8 mouse cellular contexts compared by ENCODE assay signal in the genomic region with DNA sequence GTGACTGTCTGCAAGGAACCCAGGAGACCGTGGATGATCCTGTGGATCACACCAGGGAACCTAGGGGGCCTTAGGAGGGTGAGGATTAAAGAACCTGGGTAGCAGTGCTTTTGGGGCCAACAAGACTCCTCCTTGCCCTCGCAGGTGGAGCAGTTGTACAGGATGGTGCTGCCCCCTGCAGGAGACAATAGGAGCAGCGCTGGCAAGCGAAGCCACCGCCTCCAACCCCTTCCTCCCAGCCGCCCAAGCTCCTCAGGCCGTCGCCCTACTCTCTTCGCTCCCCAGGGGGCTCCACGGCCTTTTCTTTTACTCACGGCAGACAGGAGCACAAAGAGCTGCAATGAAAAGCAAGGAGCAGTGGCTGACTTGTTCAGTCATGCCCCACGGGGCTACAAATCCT. TPM values are rescaled to one million over a fixed set of nuclear protein-coding genes. Genes with fewer than 3 reads are reported as not detected.
A peak's percentile ranks its signal among the peaks of the same experiment; 100 is the strongest.
DNase-seq lines count a peak whose midpoint lies in the region; ATAC-seq lines count a peak whose summit lies in the region.

No protein-coding gene starts in this region.

- H3K27me3 ChIP-seq in embryonic facial prominence, embryonic 15.5 days, result no peaks in the 10 kb centered on the region
- H3K27me3 ChIP-seq in heart, embryonic 10.5 days (ENCODE audit: insufficient read depth, poor library complexity, severe bottlenecking), result peaks cover 6% of the 10 kb centered on the region; the same call in 1 of the 2 replicates
- no peaks in the 10 kb centered on the region for H3K27me3 ChIP-seq in kidney, embryonic 15.5 days
- H3K27me3 ChIP-seq in liver, embryonic 12.5 days (replicated peaks), result no peaks in the 10 kb centered on the region
- H3K27me3 ChIP-seq in stomach, embryonic 14.5 days (ENCODE audit: control insufficient read depth, insufficient read depth, low read length), result no peaks in the 10 kb centered on the region

- H3K4me1 ChIP-seq in embryonic facial prominence, embryonic 15.5 days, result peaks cover 64% of the 10 kb centered on the region
- peaks cover 52% of the 10 kb centered on the region for H3K4me1 ChIP-seq in heart, embryonic 10.5 days
- H3K4me1 ChIP-seq in kidney, embryonic 15.5 days, result peaks cover 51% of the 10 kb centered on the region
- peaks cover 74% of the 10 kb centered on the region for H3K4me1 ChIP-seq in liver, embryonic 12.5 days
- peaks cover 23% of the 10 kb centered on the region for H3K4me1 ChIP-seq in stomach, embryonic 14.5 days (ENCODE audit: control insufficient read depth, insufficient read depth, low read length)

- 2% methylated on average over 12 of the region's 12 CpGs for WGBS in embryonic facial prominence, embryonic 15.5 days
- 3% methylated on average over 12 of the region's 12 CpGs for WGBS in heart, embryonic 10.5 days
- WGBS in kidney, embryonic 15.5 days, result 5% methylated on average over 12 of the region's 12 CpGs
- 4% methylated on average over 12 of the region's 12 CpGs for WGBS in liver, embryonic 12.5 days (ENCODE audit: insufficient replicate concordance)
- 3% methylated on average over 12 of the region's 12 CpGs for WGBS in stomach, embryonic 14.5 days

- H3K4me2 ChIP-seq in embryonic facial prominence, embryonic 15.5 days (replicated peaks), result peak overlapping the region; percentile 88
- peak overlapping the region; percentile 46 for H3K4me2 ChIP-seq in kidney, embryonic 15.5 days
- peak overlapping the region; percentile 48 for H3K4me2 ChIP-seq in liver, embryonic 12.5 days
- H3K4me2 ChIP-seq in stomach, embryonic 14.5 days (replicated peaks; ENCODE audit: low read depth, low read length), result peak overlapping the region; percentile 19

- ATAC-seq in embryonic facial prominence, embryonic 15.5 days (ENCODE audit: insufficient number of reproducible peaks, low FRiP score, low TSS enrichment, low read depth), result peak; percentile 36; the same call in 1 of the 2 replicates
- no peak for ATAC-seq in kidney, embryonic 15.5 days (replicated peaks; ENCODE audit: low FRiP score)
- ATAC-seq in liver, embryonic 12.5 days, result peak; percentile 23
- no peak for ATAC-seq in stomach, embryonic 14.5 days (ENCODE audit: insufficient number of reproducible peaks, insufficient read depth, low FRiP score, low read depth)

- peak overlapping the region; percentile 94 for H3K27ac ChIP-seq in embryonic facial prominence, embryonic 15.5 days (replicated peaks)
- H3K27ac ChIP-seq in heart, embryonic 10.5 days, result peak overlapping the region; percentile 19; the same call in 1 of the 2 replicates
- H3K27ac ChIP-seq in kidney, embryonic 15.5 days, result peak overlapping the region; percentile 37; the same call in 1 of the 2 replicates
- H3K27ac ChIP-seq in liver, embryonic 12.5 days, result peak overlapping the region; percentile 47; the same call in 1 of the 2 replicates
- H3K27ac ChIP-seq in stomach, embryonic 14.5 days (ENCODE audit: low read length), result peak overlapping the region; percentile 28; the same call in 1 of the 2 replicates

- H3K4me3 ChIP-seq in embryonic facial prominence, embryonic 15.5 days (replicated peaks), result peak overlapping the region; percentile 26
- H3K4me3 ChIP-seq in heart, embryonic 10.5 days, result peak overlapping the region; percentile 37
- peak overlapping the region; percentile 18 for H3K4me3 ChIP-seq in kidney, embryonic 15.5 days (replicated peaks)
- H3K4me3 ChIP-seq in liver, embryonic 12.5 days, result 0 out of 2 replicates have a peak overlapping the region, but pooled peaks have one; percentile 10
- H3K4me3 ChIP-seq in stomach, embryonic 14.5 days (ENCODE audit: low read depth, low read length), result no peak overlapping the region

- peak; percentile 94 for DNase-seq in 416B (ENCODE audit: low read depth)
- peak; percentile 87 to 92 for DNase-seq in adrenal gland, postnatal 36 days
- DNase-seq in heart, embryonic 10.5 days (ENCODE audit: low spot score), result peak; percentile 94
- DNase-seq in natural killer cell, adult 2 months (ENCODE audit: low spot score in 2 of 2), result peak; percentile 84 to 90

- H3K36me3 ChIP-seq in embryonic facial prominence, embryonic 15.5 days, result no peaks in the 10 kb centered on the region
- no peaks in the 10 kb centered on the region for H3K36me3 ChIP-seq in heart, embryonic 10.5 days
- H3K36me3 ChIP-seq in kidney, embryonic 15.5 days, result no peaks in the 10 kb centered on the region
- no peaks in the 10 kb centered on the region for H3K36me3 ChIP-seq in liver, embryonic 12.5 days
- H3K36me3 ChIP-seq in stomach, embryonic 14.5 days (ENCODE audit: control insufficient read depth, insufficient read depth, low read length), result no peaks in the 10 kb centered on the region

- H3K9ac ChIP-seq in embryonic facial prominence, embryonic 15.5 days, result 0 out of 2 replicates have a peak overlapping the region, but pooled peaks have one; percentile 9
- H3K9ac ChIP-seq in kidney, embryonic 15.5 days, result 0 out of 2 replicates have a peak overlapping the region, but pooled peaks have one; percentile 1
- no peak overlapping the region for H3K9ac ChIP-seq in liver, embryonic 12.5 days
- H3K9ac ChIP-seq in stomach, embryonic 14.5 days (replicated peaks; ENCODE audit: low read depth, low read length), result no peak overlapping the region

- H3K9me3 ChIP-seq in embryonic facial prominence, embryonic 15.5 days (replicated peaks), result no peaks in the 10 kb centered on the region
- no peaks in the 10 kb centered on the region for H3K9me3 ChIP-seq in heart, embryonic 10.5 days
- H3K9me3 ChIP-seq in kidney, embryonic 15.5 days (replicated peaks), result no peaks in the 10 kb centered on the region
- no peaks in the 10 kb centered on the region for H3K9me3 ChIP-seq in liver, embryonic 12.5 days (replicated peaks)
- H3K9me3 ChIP-seq in stomach, embryonic 14.5 days (ENCODE audit: control insufficient read depth, low read depth, low read length), result no peaks in the 10 kb centered on the region

RNA-seq across cellular contexts. Expression of gene Tmem95, which starts 1.0 kb away (rescaled TPM):
- not detected for total RNA-seq in adrenal gland, postnatal 36 days (2021)
- polyA plus RNA-seq in embryonic facial prominence, embryonic 15.5 days (2015; fragmentation: Nextera tagmentation; extraction: Ambion mirVana), result 0.35 and 0.47 TPM in 2 replicates
- not detected in 2 replicates for polyA plus RNA-seq in heart, embryonic 10.5 days (2016; fragmentation: Nextera tagmentation; extraction: Ambion mirVana)
- 0.32 TPM in 1 of 2 replicates, not detected in the other for polyA plus RNA-seq in kidney, embryonic 15.5 days (2015; fragmentation: Nextera tagmentation; extraction: Ambion mirVana)
- polyA plus RNA-seq in liver, embryonic 12.5 days (2016; fragmentation: Nextera tagmentation; extraction: Ambion mirVana), result not detected in 2 replicates
- polyA plus RNA-seq in stomach, embryonic 14.5 days (2014; fragmentation: Nextera tagmentation; extraction: Ambion mirVana), result not detected in 2 replicates

RNA-seq across cellular contexts. Expression of gene Kctd11, which starts 4.3 kb away (rescaled TPM):
- 1 to 10 TPM; 4.2 to 5.4 TPM for total RNA-seq in adrenal gland, postnatal 36 days (2021)
- 13.8 and 18.1 TPM in 2 replicates for polyA plus RNA-seq in embryonic facial prominence, embryonic 15.5 days (2015; fragmentation: Nextera tagmentation; extraction: Ambion mirVana)
- 5.0 and 6.2 TPM in 2 replicates for polyA plus RNA-seq in heart, embryonic 10.5 days (2016; fragmentation: Nextera tagmentation; extraction: Ambion mirVana)
- polyA plus RNA-seq in kidney, embryonic 15.5 days (2015; fragmentation: Nextera tagmentation; extraction: Ambion mirVana), result 9.4 and 10.1 TPM in 2 replicates
- 1.3 TPM in 2 replicates for polyA plus RNA-seq in liver, embryonic 12.5 days (2016; fragmentation: Nextera tagmentation; extraction: Ambion mirVana)
- 5.0 and 5.3 TPM in 2 replicates for polyA plus RNA-seq in stomach, embryonic 14.5 days (2014; fragmentation: Nextera tagmentation; extraction: Ambion mirVana)

RNA-seq across cellular contexts. Expression of gene Tnk1, which starts 18.3 kb away (rescaled TPM):
- not detected for total RNA-seq in adrenal gland, postnatal 36 days (2021)
- polyA plus RNA-seq in embryonic facial prominence, embryonic 15.5 days (2015; fragmentation: Nextera tagmentation; extraction: Ambion mirVana), result 6.9 TPM in 2 replicates
- 0.28 and 1.2 TPM in 2 replicates for polyA plus RNA-seq in heart, embryonic 10.5 days (2016; fragmentation: Nextera tagmentation; extraction: Ambion mirVana)
- polyA plus RNA-seq in kidney, embryonic 15.5 days (2015; fragmentation: Nextera tagmentation; extraction: Ambion mirVana), result 5.8 and 7.3 TPM in 2 replicates
- 1.2 and 1.4 TPM in 2 replicates for polyA plus RNA-seq in liver, embryonic 12.5 days (2016; fragmentation: Nextera tagmentation; extraction: Ambion mirVana)
- polyA plus RNA-seq in stomach, embryonic 14.5 days (2014; fragmentation: Nextera tagmentation; extraction: Ambion mirVana), result 11.1 TPM in 2 replicates

RNA-seq across cellular contexts. Expression of gene Acap1, which starts 18.5 kb away (rescaled TPM):
- total RNA-seq in adrenal gland, postnatal 36 days (2021), result under 1 TPM; 0.23 to 0.89 TPM
- polyA plus RNA-seq in embryonic facial prominence, embryonic 15.5 days (2015; fragmentation: Nextera tagmentation; extraction: Ambion mirVana), result 1.8 and 2.3 TPM in 2 replicates
- 10.6 and 16.2 TPM in 2 replicates for polyA plus RNA-seq in heart, embryonic 10.5 days (2016; fragmentation: Nextera tagmentation; extraction: Ambion mirVana)
- 0.58 and 0.62 TPM in 2 replicates for polyA plus RNA-seq in kidney, embryonic 15.5 days (2015; fragmentation: Nextera tagmentation; extraction: Ambion mirVana)
- polyA plus RNA-seq in liver, embryonic 12.5 days (2016; fragmentation: Nextera tagmentation; extraction: Ambion mirVana), result 7.6 and 8.1 TPM in 2 replicates
- 3.5 and 4.0 TPM in 2 replicates for polyA plus RNA-seq in stomach, embryonic 14.5 days (2014; fragmentation: Nextera tagmentation; extraction: Ambion mirVana)

RNA-seq across cellular contexts. Expression of gene 2810408A11Rik, which starts 23.9 kb away (rescaled TPM):
- total RNA-seq in adrenal gland, postnatal 36 days (2021), result 1 to 10 TPM in 1 of 2 experiments, under 1 TPM in 1; 0.46 to 1.4 TPM
- polyA plus RNA-seq in embryonic facial prominence, embryonic 15.5 days (2015; fragmentation: Nextera tagmentation; extraction: Ambion mirVana), result 8.7 and 9.4 TPM in 2 replicates
- 5.5 and 8.7 TPM in 2 replicates for polyA plus RNA-seq in heart, embryonic 10.5 days (2016; fragmentation: Nextera tagmentation; extraction: Ambion mirVana)
- 12.6 and 13.0 TPM in 2 replicates for polyA plus RNA-seq in kidney, embryonic 15.5 days (2015; fragmentation: Nextera tagmentation; extraction: Ambion mirVana)
- 2.3 TPM in 2 replicates for polyA plus RNA-seq in liver, embryonic 12.5 days (2016; fragmentation: Nextera tagmentation; extraction: Ambion mirVana)
- 8.5 and 10.4 TPM in 2 replicates for polyA plus RNA-seq in stomach, embryonic 14.5 days (2014; fragmentation: Nextera tagmentation; extraction: Ambion mirVana)

Comparison
In these comparisons a context has a peak if more than half of its experiments do, and no peak if none do; other contexts are left out.
1. ATAC-seq: peak in embryonic facial prominence, embryonic 15.5 days (single experiment) and liver, embryonic 12.5 days (single experiment); none in kidney, embryonic 15.5 days (single experiment) and stomach, embryonic 14.5 days (single experiment).
2. H3K27ac ChIP-seq: peak in every context shown above with its lines; median percentile 94 in embryonic facial prominence, embryonic 15.5 days; 47 in liver, embryonic 12.5 days; 37 in kidney, embryonic 15.5 days; 28 in stomach, embryonic 14.5 days; 19 in heart, embryonic 10.5 days.
3. H3K4me2 ChIP-seq: peak in every context shown above with its lines; median percentile 88 in embryonic facial prominence, embryonic 15.5 days; 48 in liver, embryonic 12.5 days; 46 in kidney, embryonic 15.5 days; 19 in stomach, embryonic 14.5 days.
4. H3K9ac ChIP-seq: peak in embryonic facial prominence, embryonic 15.5 days (single experiment) and kidney, embryonic 15.5 days (single experiment); none in liver, embryonic 12.5 days (single experiment) and stomach, embryonic 14.5 days (single experiment).
5. Peak in every context shown above with its lines, with median percentiles within 50 percentile points of each other: DNase-seq.